Mouse (Mus musculus) thymus, adult 2 months (tissue): ENCODE measurements at regions not wholly inside any gene's neighbourhood (a gene's known extent, or its start where the extent isn't known, plus 50 kb on each side); places are given as distances from the start of the nearest gene placed in this dataset.

ENCODE experiments used
- CTCF ChIP-seq: fragments of 200-500 bp; IDR thresholded peaks from 2 replicates; pipeline ENCODE4 v1.5.1; 2012; ENCODE audit warnings: mild to moderate bottlenecking, control low read depth, low read length, moderate library complexity, borderline replicate concordance; ENCODE audit not compliant: control insufficient read depth, poor library complexity, insufficient read depth; ENCODE audit errors: extremely low read depth
- POLR2A ChIP-seq: fragments of 200-500 bp; IDR thresholded peaks from 2 replicates; pipeline ENCODE4 v1.6.1; 2012; ENCODE audit warnings: mild to moderate bottlenecking, low read length, control low read depth, moderate library complexity; ENCODE audit not compliant: control insufficient read depth, poor library complexity, insufficient read depth; ENCODE audit errors: extremely low read depth

- no peak for TF ChIP-seq CTCF
- TF ChIP-seq POLR2A: no peak
These were observed 227.5 kb downstream of the Csl start for GRCm38 (mm10) chr10:99531992-99532391.
